Comparison of ENCODE assay signal across 19 mouse cellular contexts in genomic region chr13:114106083-114106482, GRCm38 (mm10).
DNase-seq lines count a peak whose midpoint lies in the region; ATAC-seq lines count a peak whose summit lies in the region.
"Had no signal": no experiment of that assay in that cellular context is flagged by ENCODE, and none has a peak within 500 bp of the region (broad histone marks: within the 10 kb centered on the region; RNA-seq: fewer than 3 reads in every experiment).

No protein-coding gene starts in this region.

- no peak for DNase-seq in forebrain, embryonic 11.5 days (ENCODE audit: low spot score)
- DNase-seq in hindbrain, embryonic 14.5 days (ENCODE audit: low spot score), result no peak
- DNase-seq in midbrain, embryonic 11.5 days (ENCODE audit: low spot score, missing footprints), result no peak
- peak; percentile 72 for DNase-seq in midbrain, embryonic 14.5 days
- no peak for DNase-seq in heart, embryonic 10.5 days (ENCODE audit: low spot score)
- DNase-seq: adrenal gland, postnatal 10 days; cerebellum, postnatal 25 days; gastrocnemius, postnatal 25 days; liver, postnatal 0 days; lung, postnatal 14 days had no signal

- peaks cover 16% of the 10 kb centered on the region for H3K4me1 ChIP-seq in forebrain, embryonic 13.5 days
- H3K4me1 ChIP-seq in forebrain, embryonic 11.5 days (replicated peaks; ENCODE audit: control insufficient read depth, insufficient read depth, low read length), result no peaks in the 10 kb centered on the region
- H3K4me1 ChIP-seq in hindbrain, embryonic 12.5 days, result 0 out of 2 replicates have a peak, but pooled peaks cover 2% of the 10 kb centered on the region
- no peaks in the 10 kb centered on the region for H3K4me1 ChIP-seq in hindbrain, embryonic 14.5 days (replicated peaks; ENCODE audit: control insufficient read depth, insufficient read depth, low read length)
- peaks cover 11% of the 10 kb centered on the region; the same call in 1 of the 2 replicates for H3K4me1 ChIP-seq in midbrain, embryonic 12.5 days
- H3K4me1 ChIP-seq in midbrain, embryonic 11.5 days (ENCODE audit: control insufficient read depth, insufficient read depth, low read length), result no peaks in the 10 kb centered on the region
- 0 out of 2 replicates have a peak, but pooled peaks cover 2% of the 10 kb centered on the region for H3K4me1 ChIP-seq in midbrain, embryonic 14.5 days (ENCODE audit: control insufficient read depth, insufficient read depth, low read length)
- no peaks in the 10 kb centered on the region for H3K4me1 ChIP-seq in heart, embryonic 10.5 days
- H3K4me1 ChIP-seq: megakaryocyte, embryonic 14.5 days had no signal

- 36% methylated on average over 7 of the region's 7 CpGs for WGBS in forebrain, embryonic 13.5 days
- WGBS in forebrain, embryonic 11.5 days, result 73% methylated on average over 7 of the region's 7 CpGs
- 70% methylated on average over 7 of the region's 7 CpGs for WGBS in hindbrain, embryonic 12.5 days
- 48% methylated on average over 7 of the region's 7 CpGs for WGBS in hindbrain, embryonic 14.5 days
- WGBS in midbrain, embryonic 12.5 days, result 62% methylated on average over 7 of the region's 7 CpGs
- 73% methylated on average over 7 of the region's 7 CpGs for WGBS in midbrain, embryonic 11.5 days
- WGBS in midbrain, embryonic 14.5 days, result 38% methylated on average over 7 of the region's 7 CpGs
- 89% methylated on average over 7 of the region's 7 CpGs for WGBS in heart, embryonic 10.5 days

- no peak overlapping the region for H3K27ac ChIP-seq in forebrain, embryonic 13.5 days
- H3K27ac ChIP-seq in forebrain, embryonic 11.5 days (ENCODE audit: low read depth, low read length), result no peak overlapping the region
- no peak overlapping the region for H3K27ac ChIP-seq in hindbrain, embryonic 12.5 days
- no peak overlapping the region for H3K27ac ChIP-seq in hindbrain, embryonic 14.5 days
- H3K27ac ChIP-seq in midbrain, embryonic 12.5 days (replicated peaks), result no peak overlapping the region
- no peak overlapping the region for H3K27ac ChIP-seq in midbrain, embryonic 11.5 days (ENCODE audit: low read depth, low read length)
- H3K27ac ChIP-seq in midbrain, embryonic 14.5 days (replicated peaks; ENCODE audit: low read depth, low read length), result no peak overlapping the region
- no peak overlapping the region for H3K27ac ChIP-seq in heart, embryonic 10.5 days
- H3K27ac ChIP-seq: hindbrain, embryonic 10.5 days; kidney, embryonic 15.5 days; stomach, postnatal 0 days had no signal

- H3K9me3 ChIP-seq in forebrain, embryonic 13.5 days (replicated peaks), result no peaks in the 10 kb centered on the region; the same call in 1 of the 2 replicates
- H3K9me3 ChIP-seq in forebrain, embryonic 11.5 days (ENCODE audit: control insufficient read depth, low read length), result no peaks in the 10 kb centered on the region
- no peaks in the 10 kb centered on the region for H3K9me3 ChIP-seq in hindbrain, embryonic 12.5 days (replicated peaks)
- no peaks in the 10 kb centered on the region for H3K9me3 ChIP-seq in hindbrain, embryonic 14.5 days (ENCODE audit: control insufficient read depth, low read length)
- no peaks in the 10 kb centered on the region for H3K9me3 ChIP-seq in midbrain, embryonic 12.5 days
- no peaks in the 10 kb centered on the region for H3K9me3 ChIP-seq in midbrain, embryonic 11.5 days (ENCODE audit: control insufficient read depth, low read length)
- H3K9me3 ChIP-seq in midbrain, embryonic 14.5 days (ENCODE audit: control insufficient read depth, low read length), result no peaks in the 10 kb centered on the region
- no peaks in the 10 kb centered on the region for H3K9me3 ChIP-seq in heart, embryonic 10.5 days
- H3K9me3 ChIP-seq: hindbrain, embryonic 10.5 days; kidney, embryonic 15.5 days had no signal

- H3K4me2 ChIP-seq in forebrain, embryonic 13.5 days, result no peak overlapping the region
- H3K4me2 ChIP-seq in forebrain, embryonic 11.5 days (ENCODE audit: low read depth, low read length, severe bottlenecking), result no peak overlapping the region
- H3K4me2 ChIP-seq in hindbrain, embryonic 12.5 days (replicated peaks), result no peak overlapping the region
- no peak overlapping the region for H3K4me2 ChIP-seq in hindbrain, embryonic 14.5 days (replicated peaks)
- H3K4me2 ChIP-seq in midbrain, embryonic 12.5 days (replicated peaks), result no peak overlapping the region
- H3K4me2 ChIP-seq in midbrain, embryonic 11.5 days, result no peak overlapping the region
- H3K4me2 ChIP-seq in midbrain, embryonic 14.5 days (ENCODE audit: low read length), result no peak overlapping the region
- H3K4me2 ChIP-seq: kidney, embryonic 15.5 days had no signal

- H3K36me3 ChIP-seq in forebrain, embryonic 13.5 days (ENCODE audit: poor library complexity, severe bottlenecking), result peaks cover 6% of the 10 kb centered on the region; the same call in 1 of the 2 replicates
- no peaks in the 10 kb centered on the region for H3K36me3 ChIP-seq in forebrain, embryonic 11.5 days (ENCODE audit: control insufficient read depth, insufficient read depth, low read length)
- peaks cover 5% of the 10 kb centered on the region; the same call in 1 of the 2 replicates for H3K36me3 ChIP-seq in hindbrain, embryonic 12.5 days
- no peaks in the 10 kb centered on the region for H3K36me3 ChIP-seq in hindbrain, embryonic 14.5 days (replicated peaks; ENCODE audit: control insufficient read depth, insufficient read depth)
- no peaks in the 10 kb centered on the region for H3K36me3 ChIP-seq in midbrain, embryonic 12.5 days
- no peaks in the 10 kb centered on the region for H3K36me3 ChIP-seq in midbrain, embryonic 11.5 days (ENCODE audit: control insufficient read depth, insufficient read depth, low read length)
- no peaks in the 10 kb centered on the region for H3K36me3 ChIP-seq in midbrain, embryonic 14.5 days (ENCODE audit: control insufficient read depth, insufficient read depth, low read length)
- peaks cover 4% of the 10 kb centered on the region; the same call in 1 of the 2 replicates for H3K36me3 ChIP-seq in heart, embryonic 10.5 days

- no peaks in the 10 kb centered on the region for H3K27me3 ChIP-seq in forebrain, embryonic 13.5 days
- no peaks in the 10 kb centered on the region for H3K27me3 ChIP-seq in forebrain, embryonic 11.5 days (ENCODE audit: control insufficient read depth, insufficient read depth, low read length)
- no peaks in the 10 kb centered on the region for H3K27me3 ChIP-seq in hindbrain, embryonic 12.5 days
- no peaks in the 10 kb centered on the region for H3K27me3 ChIP-seq in hindbrain, embryonic 14.5 days (ENCODE audit: control insufficient read depth, insufficient read depth, low read length)
- no peaks in the 10 kb centered on the region for H3K27me3 ChIP-seq in midbrain, embryonic 12.5 days
- no peaks in the 10 kb centered on the region for H3K27me3 ChIP-seq in midbrain, embryonic 11.5 days (ENCODE audit: control insufficient read depth, insufficient read depth, low read length)
- H3K27me3 ChIP-seq in midbrain, embryonic 14.5 days (ENCODE audit: control insufficient read depth, insufficient read depth, low read length), result no peaks in the 10 kb centered on the region
- no peaks in the 10 kb centered on the region for H3K27me3 ChIP-seq in heart, embryonic 10.5 days (ENCODE audit: insufficient read depth, poor library complexity, severe bottlenecking)
- H3K27me3 ChIP-seq: kidney, embryonic 15.5 days; megakaryocyte, embryonic 14.5 days; Patski had no signal

- no peak overlapping the region for H3K9ac ChIP-seq in forebrain, embryonic 13.5 days
- H3K9ac ChIP-seq in forebrain, embryonic 11.5 days (ENCODE audit: low read length), result no peak overlapping the region
- H3K9ac ChIP-seq in hindbrain, embryonic 12.5 days, result no peak overlapping the region
- no peak overlapping the region for H3K9ac ChIP-seq in hindbrain, embryonic 14.5 days
- H3K9ac ChIP-seq in midbrain, embryonic 12.5 days (replicated peaks), result no peak overlapping the region
- H3K9ac ChIP-seq in midbrain, embryonic 11.5 days (ENCODE audit: low read length), result no peak overlapping the region
- no peak overlapping the region for H3K9ac ChIP-seq in midbrain, embryonic 14.5 days (replicated peaks; ENCODE audit: low read length)
- H3K9ac ChIP-seq: kidney, embryonic 15.5 days; liver, postnatal 0 days had no signal

- H3K4me3 ChIP-seq in forebrain, embryonic 13.5 days, result no peak overlapping the region
- no peak overlapping the region for H3K4me3 ChIP-seq in forebrain, embryonic 11.5 days (ENCODE audit: low read depth, low read length)
- no peak overlapping the region for H3K4me3 ChIP-seq in hindbrain, embryonic 12.5 days
- no peak overlapping the region for H3K4me3 ChIP-seq in hindbrain, embryonic 14.5 days (replicated peaks; ENCODE audit: low read length)
- H3K4me3 ChIP-seq in midbrain, embryonic 12.5 days, result no peak overlapping the region
- H3K4me3 ChIP-seq in midbrain, embryonic 11.5 days (ENCODE audit: low read depth, low read length), result no peak overlapping the region
- H3K4me3 ChIP-seq in midbrain, embryonic 14.5 days (replicated peaks; ENCODE audit: low read depth, low read length), result no peak overlapping the region
- no peak overlapping the region for H3K4me3 ChIP-seq in heart, embryonic 10.5 days
- H3K4me3 ChIP-seq: hindbrain, embryonic 10.5 days; kidney, embryonic 15.5 days; megakaryocyte, embryonic 14.5 days had no signal

- peak; percentile 67; the same call in 1 of the 2 replicates for ATAC-seq in forebrain, embryonic 13.5 days
- no peak for ATAC-seq in forebrain, embryonic 11.5 days (replicated peaks; ENCODE audit: low FRiP score)
- ATAC-seq in hindbrain, embryonic 12.5 days (ENCODE audit: low FRiP score), result peak; percentile 68; the same call in 1 of the 2 replicates
- no peak for ATAC-seq in hindbrain, embryonic 14.5 days (ENCODE audit: low FRiP score)
- peak; percentile 78 for ATAC-seq in midbrain, embryonic 12.5 days (ENCODE audit: low FRiP score, low read depth)
- no peak for ATAC-seq in midbrain, embryonic 11.5 days (ENCODE audit: low FRiP score)
- peak; percentile 69; the same call in 1 of the 2 replicates for ATAC-seq in midbrain, embryonic 14.5 days (ENCODE audit: low FRiP score, low TSS enrichment)
- ATAC-seq: CD4-positive, CD25-positive, alpha-beta regulatory T cell, adult 4 months; liver, postnatal 0 days; Patski had no signal

Comparison
In these comparisons a context has a peak if more than half of its experiments do, and no peak if none do; other contexts are left out.
1. ATAC-seq: peak in forebrain, embryonic 13.5 days (single experiment), hindbrain, embryonic 12.5 days (single experiment), midbrain, embryonic 12.5 days (single experiment) and midbrain, embryonic 14.5 days (single experiment); none in forebrain, embryonic 11.5 days (single experiment), hindbrain, embryonic 14.5 days (single experiment) and midbrain, embryonic 11.5 days (single experiment).